In the genomic region with DNA sequence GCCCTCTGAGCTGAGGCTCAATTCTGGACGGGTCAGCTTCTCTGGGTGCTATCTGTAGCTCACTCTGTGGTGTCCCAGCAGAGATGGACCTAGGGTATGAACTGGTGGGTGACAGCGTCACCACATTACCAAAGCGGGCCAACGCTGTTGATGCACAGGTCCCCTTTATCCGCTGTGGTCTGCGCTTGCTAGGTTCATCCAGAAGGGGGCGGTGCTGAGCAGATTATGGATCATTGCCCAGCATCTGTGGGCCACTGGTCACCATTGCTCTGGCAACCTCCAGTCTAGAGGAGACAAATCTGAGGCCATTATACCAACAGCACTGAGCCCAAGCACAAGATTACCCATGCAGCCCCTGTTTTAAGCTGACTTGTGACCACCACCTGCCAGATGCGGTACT, we compare ENCODE assay signal across 8 mouse cellular contexts.
DNase-seq lines count a peak whose midpoint lies in the region; ATAC-seq lines count a peak whose summit lies in the region.

No protein-coding gene starts in this region.

- ATAC-seq in activated CD4-positive, CD25-positive, alpha-beta regulatory T cell, adult 4 months: no peak

- intact Hi-C loops in heart, postnatal 14 days (cut with DNase I): no loop called here
- intact Hi-C loops in heart, postnatal 25 days (cut with DNase I): no loop called here

- DNase-seq in heart, postnatal 14 days: peak; percentile 9 to 26
- no peak for DNase-seq in heart, postnatal 25 days (ENCODE audit: low spot score)
- DNase-seq in spleen, adult 12 weeks (ENCODE audit: low spot score): peak; percentile 6
- no peak for DNase-seq in spleen, postnatal 36 days (ENCODE audit: low spot score in 2 of 2)
- peak; percentile 42 for DNase-seq in embryo, embryonic 11 days
- peak; percentile 15 for DNase-seq in thymus, postnatal 25 days
- no peak for DNase-seq in right cerebral cortex, postnatal 4 days

Comparison
In these comparisons a context has a peak if more than half of its experiments do, and no peak if none do; other contexts are left out.
1. DNase-seq: peak in heart, postnatal 14 days (2 of 2), spleen, adult 12 weeks (single experiment), embryo, embryonic 11 days (single experiment) and thymus, postnatal 25 days (single experiment); none in heart, postnatal 25 days (single experiment), spleen, postnatal 36 days (0 of 2) and right cerebral cortex, postnatal 4 days (single experiment).